10 mouse cellular contexts compared by ENCODE assay signal in genomic region chr4:111510129-111510528, GRCm38 (mm10).
DNase-seq lines count a peak whose midpoint lies in the region; ATAC-seq and TF ChIP-seq lines count a peak whose summit lies in the region.
"Had no signal": no experiment of that assay in that cellular context is flagged by ENCODE, and none has a peak within 500 bp of the region (broad histone marks: within the 10 kb centered on the region; RNA-seq: fewer than 3 reads in every experiment).

No protein-coding gene starts in this region.

- intact Hi-C loops in heart, postnatal 36 days (cut with DNase I), result no loop called here

- DNase-seq in forebrain, embryonic 11.5 days (ENCODE audit: low spot score), result no peak
- no peak for DNase-seq in lung, postnatal 0 days (ENCODE audit: low spot score)
- no peak for DNase-seq in lung, postnatal 25 days (ENCODE audit: low spot score)
- DNase-seq in kidney, postnatal 0 days (ENCODE audit: low spot score), result peak; percentile 4
- peak; percentile 63 for DNase-seq in splenic B cell, adult 2 months (ENCODE audit: low read depth, low spot score)
- no peak for DNase-seq in adipocyte (ENCODE audit: low spot score)
- DNase-seq in heart, postnatal 36 days, result no peak
- DNase-seq: cerebellum, adult 11 months had no signal

- H3K9me3 ChIP-seq in forebrain, embryonic 11.5 days (ENCODE audit: control insufficient read depth, low read length), result no peaks in the 10 kb centered on the region
- H3K9me3 ChIP-seq in forebrain, embryonic 15.5 days, result no peaks in the 10 kb centered on the region
- no peaks in the 10 kb centered on the region for H3K9me3 ChIP-seq in lung, postnatal 0 days (ENCODE audit: low read length)
- H3K9me3 ChIP-seq in kidney, postnatal 0 days (replicated peaks; ENCODE audit: low read length), result no peaks in the 10 kb centered on the region
- H3K9me3 ChIP-seq: embryonic facial prominence, embryonic 15.5 days had no signal

- ATAC-seq in forebrain, embryonic 11.5 days (replicated peaks; ENCODE audit: low FRiP score), result peak; percentile 43; the same call in 1 of the 2 replicates
- no peak for ATAC-seq in forebrain, embryonic 15.5 days (replicated peaks)
- ATAC-seq in lung, postnatal 0 days, result no peak
- peak; percentile 46; the same call in 1 of the 2 replicates for ATAC-seq in kidney, postnatal 0 days (replicated peaks; ENCODE audit: low FRiP score, low read depth)

- no peaks in the 10 kb centered on the region for H3K36me3 ChIP-seq in forebrain, embryonic 11.5 days (ENCODE audit: control insufficient read depth, insufficient read depth, low read length)
- H3K36me3 ChIP-seq in forebrain, embryonic 15.5 days, result no peaks in the 10 kb centered on the region
- no peaks in the 10 kb centered on the region for H3K36me3 ChIP-seq in lung, postnatal 0 days (ENCODE audit: insufficient read depth, low read length)
- H3K36me3 ChIP-seq in kidney, postnatal 0 days (ENCODE audit: insufficient read depth, low read length), result no peaks in the 10 kb centered on the region
- H3K36me3 ChIP-seq in splenic B cell, adult 2 months (ENCODE audit: control insufficient read depth, insufficient read depth, low read length, poor library complexity, severe bottlenecking), result no peaks in the 10 kb centered on the region
- H3K36me3 ChIP-seq: embryonic facial prominence, embryonic 15.5 days had no signal

- WGBS in forebrain, embryonic 11.5 days, result 8% methylated on average over 2 of the region's 2 CpGs
- WGBS in forebrain, embryonic 15.5 days, result 26% methylated on average over 2 of the region's 2 CpGs
- WGBS in lung, postnatal 0 days, result 6% methylated on average over 2 of the region's 2 CpGs
- WGBS in kidney, postnatal 0 days, result 10% methylated on average over 2 of the region's 2 CpGs

- H3K4me3 ChIP-seq in forebrain, embryonic 11.5 days (ENCODE audit: low read depth, low read length), result no peak overlapping the region
- no peak overlapping the region for H3K4me3 ChIP-seq in forebrain, embryonic 15.5 days
- no peak overlapping the region for H3K4me3 ChIP-seq in lung, postnatal 0 days (ENCODE audit: low read depth, low read length)
- no peak overlapping the region for H3K4me3 ChIP-seq in kidney, postnatal 0 days (replicated peaks; ENCODE audit: low read depth, low read length)
- H3K4me3 ChIP-seq: embryonic facial prominence, embryonic 15.5 days had no signal

- no peak overlapping the region for H3K4me2 ChIP-seq in forebrain, embryonic 11.5 days (ENCODE audit: low read depth, low read length, severe bottlenecking)
- no peak overlapping the region for H3K4me2 ChIP-seq in forebrain, embryonic 15.5 days (replicated peaks)
- no peak overlapping the region for H3K4me2 ChIP-seq in lung, postnatal 0 days (replicated peaks; ENCODE audit: low read depth, low read length)
- no peak overlapping the region for H3K4me2 ChIP-seq in kidney, postnatal 0 days (ENCODE audit: low read length)
- H3K4me2 ChIP-seq: embryonic facial prominence, embryonic 15.5 days had no signal

- TF ChIP-seq EP300 in lung, postnatal 0 days (IDR thresholded peaks at IDR 0.05), result no peak

- no peaks in the 10 kb centered on the region for H3K27me3 ChIP-seq in forebrain, embryonic 11.5 days (ENCODE audit: control insufficient read depth, insufficient read depth, low read length)
- no peaks in the 10 kb centered on the region; the same call in 1 of the 2 replicates for H3K27me3 ChIP-seq in forebrain, embryonic 15.5 days
- no peaks in the 10 kb centered on the region for H3K27me3 ChIP-seq in lung, postnatal 0 days (replicated peaks; ENCODE audit: insufficient read depth, low read length)
- H3K27me3 ChIP-seq in kidney, postnatal 0 days (ENCODE audit: insufficient read depth, low read length), result no peaks in the 10 kb centered on the region
- H3K27me3 ChIP-seq in splenic B cell, adult 2 months (ENCODE audit: control insufficient read depth, insufficient read depth, low read length, poor library complexity, severe bottlenecking), result no peaks in the 10 kb centered on the region
- H3K27me3 ChIP-seq: embryonic facial prominence, embryonic 15.5 days had no signal

- no peak overlapping the region for H3K27ac ChIP-seq in forebrain, embryonic 11.5 days (ENCODE audit: low read depth, low read length)
- no peak overlapping the region for H3K27ac ChIP-seq in forebrain, embryonic 15.5 days (replicated peaks)
- H3K27ac ChIP-seq in lung, postnatal 0 days (ENCODE audit: low read length), result no peak overlapping the region
- no peak overlapping the region for H3K27ac ChIP-seq in kidney, postnatal 0 days
- H3K27ac ChIP-seq: embryonic facial prominence, embryonic 15.5 days had no signal

- TF ChIP-seq CTCF in lung, postnatal 0 days (IDR thresholded peaks at IDR 0.05), result peak; percentile 43
- peak; percentile 60 for TF ChIP-seq CTCF in kidney, postnatal 0 days (IDR thresholded peaks at IDR 0.05; ENCODE audit: low read depth)

- H3K9ac ChIP-seq in forebrain, embryonic 11.5 days (ENCODE audit: low read length), result no peak overlapping the region
- H3K9ac ChIP-seq in forebrain, embryonic 15.5 days (replicated peaks), result no peak overlapping the region
- no peak overlapping the region for H3K9ac ChIP-seq in lung, postnatal 0 days (replicated peaks; ENCODE audit: low read depth)
- H3K9ac ChIP-seq in kidney, postnatal 0 days (ENCODE audit: low read depth, low read length), result no peak overlapping the region
- H3K9ac ChIP-seq: embryonic facial prominence, embryonic 15.5 days had no signal

- no peaks in the 10 kb centered on the region for H3K4me1 ChIP-seq in forebrain, embryonic 11.5 days (replicated peaks; ENCODE audit: control insufficient read depth, insufficient read depth, low read length)
- no peaks in the 10 kb centered on the region for H3K4me1 ChIP-seq in forebrain, embryonic 15.5 days
- no peaks in the 10 kb centered on the region for H3K4me1 ChIP-seq in lung, postnatal 0 days (ENCODE audit: insufficient read depth, low read depth, low read length)
- H3K4me1 ChIP-seq in kidney, postnatal 0 days (replicated peaks; ENCODE audit: insufficient read depth, low read length), result no peaks in the 10 kb centered on the region

Comparison
In these comparisons a context has a peak if more than half of its experiments do, and no peak if none do; other contexts are left out.
1. ATAC-seq: peak in forebrain, embryonic 11.5 days (single experiment) and kidney, postnatal 0 days (single experiment); none in forebrain, embryonic 15.5 days (single experiment) and lung, postnatal 0 days (single experiment).
2. DNase-seq: peak in kidney, postnatal 0 days (single experiment) and splenic B cell, adult 2 months (single experiment); none in forebrain, embryonic 11.5 days (single experiment), lung, postnatal 0 days (single experiment), lung, postnatal 25 days (single experiment), adipocyte (single experiment) and heart, postnatal 36 days (0 of 2).